Mouse (Mus musculus) lung, adult 2 months (tissue): ENCODE data around the gene Naip6. TPM values are rescaled to one million over a fixed set of nuclear protein-coding genes. Genes with fewer than 3 reads are reported as not detected.
"Not testable (repeated sequence)": the region's sequence is repeated elsewhere in the genome, so short reads cannot be mapped to it uniquely, and the experiment has no call there.

ENCODE experiments used
- DNase-seq: peaks from one replicate; pipeline ENCODE4 v3.0.0; 2022
- H3K4me1 ChIP-seq: fragments of 200-500 bp; 2 replicates; pipeline ENCODE4 v1.6.1; 2011; ENCODE audit warnings: low read length; ENCODE audit not compliant: control insufficient read depth, insufficient read depth
- H3K4me3 ChIP-seq: fragments of 200-500 bp; replicated peaks from 2 replicates; pipeline ENCODE3; 2011; ENCODE audit warnings: low read depth, mild to moderate bottlenecking, control low read depth, low read length; ENCODE audit errors: extremely low read depth
- CTCF ChIP-seq: fragments of 200-500 bp; IDR thresholded peaks from 2 replicates; pipeline ENCODE4 v1.5.1; 2011; ENCODE audit warnings: mild to moderate bottlenecking, low read length, control low read depth; ENCODE audit not compliant: insufficient read depth
- POLR2A ChIP-seq: fragments of 200-500 bp; IDR thresholded peaks from 2 replicates; pipeline ENCODE4 v1.6.1; 2011; ENCODE audit warnings: low read depth, mild to moderate bottlenecking, control low read depth, low read length, borderline replicate concordance; ENCODE audit errors: extremely low read depth
- WGBS: fragments of 180-500 bp; shearing (Covaris S2); methylation state at CpG from one replicate; pipeline ENCODE4 v1.1.7; 2018; 5-methylcytosine and 5-hydroxymethylcytosine counted together
- polyA plus RNA-seq: library from polyadenylated mRNA; depleted of rRNA; stranded (reverse); fragments of >200 nt; gene quantifications from 2 replicates; pipeline ENCODE4 v1.2.3, GENCODE M21; 2012; rRNA removed

Gene Naip6
- polyA plus RNA-seq: 1.7 and 2.7 TPM in 2 replicates

GRCm38 (mm10) chr13:100317256-100317893, at the start of gene Naip6:
Gene Naip6 (minus strand): TSS chr13:100317674.
- 59% methylated on average over 6 of the region's 6 CpGs for WGBS

GRCm38 (mm10) chr13:100352315-100352714, 34.8 kb upstream of the Naip6 start:
- DNase-seq, H3K4me1 ChIP-seq, H3K4me3 ChIP-seq: not testable (repeated sequence)
- WGBS: 70% methylated on average over 2 of the region's 2 CpGs

More at GRCm38 (mm10) chr13:100317256-100317893, at the start of gene Naip6:
- not testable (repeated sequence) for DNase-seq, H3K4me1 ChIP-seq, H3K4me3 ChIP-seq

GRCm38 (mm10) chr13:100349510-100350173, 32.2 kb upstream of the Naip6 start:
- not testable (repeated sequence) for H3K4me3 ChIP-seq, DNase-seq
- WGBS: 41% methylated on average over 1 of the region's 2 CpGs

GRCm38 (mm10) chr13:100341822-100342221, 24.3 kb upstream of the Naip6 start:
- DNase-seq: no peak
- WGBS: 63% methylated on average over 2 of the region's 2 CpGs
- H3K4me3 ChIP-seq: no peak overlapping the region
- TF ChIP-seq POLR2A (no peak), CTCF (no peak)
- no peaks in the 10 kb centered on the region for H3K4me1 ChIP-seq

More at GRCm38 (mm10) chr13:100349510-100350173, 32.2 kb upstream of the Naip6 start:
- not testable (repeated sequence) for H3K4me1 ChIP-seq

GRCm38 (mm10) chr13:100331728-100332127, 14.3 kb upstream of the Naip6 start:
- WGBS: 17% methylated on average over 5 of the region's 5 CpGs
- H3K4me3 ChIP-seq, DNase-seq, H3K4me1 ChIP-seq: not testable (repeated sequence)

- WGBS: 20% methylated on average over 1 of the region's 1 CpGs
- not testable (repeated sequence) for H3K4me3 ChIP-seq, H3K4me1 ChIP-seq, DNase-seq
Measured at GRCm38 (mm10) chr13:100328899-100329298, 11.4 kb upstream of the Naip6 start.

- 32% methylated on average over 2 of the region's 2 CpGs for WGBS
- H3K4me1 ChIP-seq, DNase-seq, H3K4me3 ChIP-seq: not testable (repeated sequence)
Measured at GRCm38 (mm10) chr13:100328029-100328428, 10.6 kb upstream of the Naip6 start.

- H3K4me1 ChIP-seq, DNase-seq, H3K4me3 ChIP-seq: not testable (repeated sequence)
- 61% methylated on average over 3 of the region's 3 CpGs for whole genome bisulfite sequencing
Measured at GRCm38 (mm10) chr13:100322266-100322837, 4.9 kb upstream of the Naip6 start.

- Histone ChIP-seq H3K4me3 (no peak overlapping the region), H3K4me1 (no peaks in the 10 kb centered on the region)
- TF ChIP-seq POLR2A (no peak), CTCF (no peak)
- 89% methylated on average over 1 of the region's 1 CpGs for WGBS
- DNase-seq: no peak
Measured at GRCm38 (mm10) chr13:100284611-100285010, 32.9 kb downstream of the Naip6 start.

GRCm38 (mm10) chr13:100271474-100272132, 45.9 kb downstream of the Naip6 start:
- DNase-seq, H3K4me1 ChIP-seq, H3K4me3 ChIP-seq: not testable (repeated sequence)
- WGBS: no CpG with 5 or more reads among the region's 1 CpGs

GRCm38 (mm10) chr13:100256996-100257395, 60.5 kb downstream of the Naip6 start:
- not testable (repeated sequence) for H3K4me1 ChIP-seq, H3K4me3 ChIP-seq, DNase-seq
- WGBS: 37% methylated on average over 2 of the region's 2 CpGs

- 71% methylated on average over 6 of the region's 6 CpGs for WGBS
- not testable (repeated sequence) for H3K4me1 ChIP-seq
Measured at GRCm38 (mm10) chr13:100255925-100256324, 61.5 kb downstream of the Naip6 start.

GRCm38 (mm10) chr13:100251897-100252296, 65.6 kb downstream of the Naip6 start:
- DNase-seq, H3K4me1 ChIP-seq, H3K4me3 ChIP-seq: not testable (repeated sequence)
- WGBS: 75% methylated on average over 2 of the region's 2 CpGs

More at GRCm38 (mm10) chr13:100255925-100256324, 61.5 kb downstream of the Naip6 start:
- not testable (repeated sequence) for H3K4me3 ChIP-seq, DNase-seq

GRCm38 (mm10) chr13:100246896-100247519, 70.5 kb downstream of the Naip6 start:
- 52% methylated on average over 5 of the region's 5 CpGs for WGBS
- not testable (repeated sequence) for H3K4me3 ChIP-seq, H3K4me1 ChIP-seq
- peak; percentile 8 for DNase-seq
